8 mouse cellular contexts compared by ENCODE assay signal in the genomic region with DNA sequence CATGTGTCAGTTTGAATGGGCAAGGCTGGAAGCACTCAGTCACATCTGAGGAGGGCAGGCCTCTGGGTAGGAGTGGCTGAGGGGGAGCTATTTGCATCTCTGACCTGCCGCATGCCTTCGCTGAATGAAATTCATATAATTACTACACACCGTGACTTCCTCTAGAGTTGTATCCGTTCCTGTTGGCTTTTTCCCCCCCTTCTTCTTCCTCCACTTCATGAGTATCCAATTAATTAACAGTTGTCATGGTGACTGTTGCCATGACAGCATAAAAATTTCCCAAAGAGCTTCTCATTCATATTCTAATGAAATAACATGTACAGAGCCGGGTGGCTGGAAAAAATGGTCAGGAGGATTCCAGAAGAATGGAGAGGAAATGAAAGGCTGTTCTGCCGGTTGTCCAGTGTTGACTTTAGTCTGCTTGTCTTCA.
A peak's percentile ranks its signal among the peaks of the same experiment; 100 is the strongest.
DNase-seq lines count a peak whose midpoint lies in the region; ATAC-seq and TF ChIP-seq lines count a peak whose summit lies in the region.

No protein-coding gene starts in this region.

- no peak for TF ChIP-seq EP300 in liver, postnatal 0 days (IDR thresholded peaks at IDR 0.05; ENCODE audit: low read depth)

- no peak overlapping the region for H3K4me3 ChIP-seq in hindbrain, postnatal 0 days (ENCODE audit: low read length)
- H3K4me3 ChIP-seq in liver, postnatal 0 days (ENCODE audit: low read depth, low read length): no peak overlapping the region

- no peak for TF ChIP-seq CTCF in hindbrain, postnatal 0 days (IDR thresholded peaks at IDR 0.05; ENCODE audit: low read depth)
- TF ChIP-seq CTCF in liver, postnatal 0 days (IDR thresholded peaks at IDR 0.05; ENCODE audit: low read depth): no peak

- H3K36me3 ChIP-seq in hindbrain, postnatal 0 days (ENCODE audit: insufficient read depth, low read length): no peaks in the 10 kb centered on the region
- H3K36me3 ChIP-seq in liver, postnatal 0 days (replicated peaks; ENCODE audit: insufficient read depth, low read length): no peaks in the 10 kb centered on the region

- no peak overlapping the region for H3K4me2 ChIP-seq in hindbrain, postnatal 0 days (ENCODE audit: low read depth, low read length)
- no peak overlapping the region for H3K4me2 ChIP-seq in liver, postnatal 0 days (ENCODE audit: low read depth, low read length)

- peak overlapping the region; percentile 11; the same call in 1 of the 2 replicates for H3K27ac ChIP-seq in hindbrain, postnatal 0 days
- H3K27ac ChIP-seq in liver, postnatal 0 days (ENCODE audit: low read depth): no peak overlapping the region

- ATAC-seq in hindbrain, postnatal 0 days: peak; percentile 90
- no peak for ATAC-seq in liver, postnatal 0 days

- H3K27me3 ChIP-seq in hindbrain, postnatal 0 days (ENCODE audit: insufficient read depth, low read length): no peaks in the 10 kb centered on the region
- H3K27me3 ChIP-seq in liver, postnatal 0 days (ENCODE audit: insufficient read depth, low read length): no peaks in the 10 kb centered on the region

- H3K4me1 ChIP-seq in hindbrain, postnatal 0 days (ENCODE audit: insufficient read depth, low read length): peaks cover 11% of the 10 kb centered on the region; the same call in 1 of the 2 replicates
- no peaks in the 10 kb centered on the region for H3K4me1 ChIP-seq in liver, postnatal 0 days (ENCODE audit: insufficient read depth)

- WGBS in hindbrain, postnatal 0 days: 8% methylated on average over 6 of the region's 6 CpGs
- WGBS in liver, postnatal 0 days (ENCODE audit: insufficient replicate concordance): 74% methylated on average over 6 of the region's 6 CpGs

- peak; percentile 87 for DNase-seq in MN1 (ENCODE audit: low spot score)
- peak; percentile 50 for DNase-seq in embryo, embryonic 10 days (ENCODE audit: low spot score)
- DNase-seq in hindbrain, postnatal 0 days (ENCODE audit: low spot score): peak; percentile 94
- peak; percentile 84 for DNase-seq in mesoderm, embryonic 11.5 days (ENCODE audit: low read depth, low spot score)
- DNase-seq in B cell, adult 2 months: no peak
- no peak for DNase-seq in gastrocnemius, adult 8-10 months (ENCODE audit: low spot score in 2 of 2)
- no peak for DNase-seq in yolk sac, embryonic 10.5 days (ENCODE audit: low spot score)
- DNase-seq in liver, postnatal 0 days: no peak

- no peak overlapping the region for H3K9ac ChIP-seq in hindbrain, postnatal 0 days (replicated peaks; ENCODE audit: low read length)
- H3K9ac ChIP-seq in liver, postnatal 0 days (replicated peaks): no peak overlapping the region

- no peaks in the 10 kb centered on the region for H3K9me3 ChIP-seq in hindbrain, postnatal 0 days (ENCODE audit: low read length)
- no peaks in the 10 kb centered on the region for H3K9me3 ChIP-seq in liver, postnatal 0 days (ENCODE audit: low read length)

Comparison
In these comparisons a context has a peak if more than half of its experiments do, and no peak if none do; other contexts are left out.
1. DNase-seq: peak in MN1 (single experiment), embryo, embryonic 10 days (single experiment), hindbrain, postnatal 0 days (single experiment) and mesoderm, embryonic 11.5 days (single experiment); none in B cell, adult 2 months (0 of 2), gastrocnemius, adult 8-10 months (0 of 2), yolk sac, embryonic 10.5 days (single experiment) and liver, postnatal 0 days (single experiment).